Mouse (Mus musculus): ENCODE measurements around the gene Stra6. TPM values are rescaled to one million over a fixed set of nuclear protein-coding genes. Genes with fewer than 3 reads are reported as not detected.

Gene Stra6
- total and polyA plus RNA-seq, 3 experiments = 0.08 to 0.09 (median 0.08) TPM

DNA sequence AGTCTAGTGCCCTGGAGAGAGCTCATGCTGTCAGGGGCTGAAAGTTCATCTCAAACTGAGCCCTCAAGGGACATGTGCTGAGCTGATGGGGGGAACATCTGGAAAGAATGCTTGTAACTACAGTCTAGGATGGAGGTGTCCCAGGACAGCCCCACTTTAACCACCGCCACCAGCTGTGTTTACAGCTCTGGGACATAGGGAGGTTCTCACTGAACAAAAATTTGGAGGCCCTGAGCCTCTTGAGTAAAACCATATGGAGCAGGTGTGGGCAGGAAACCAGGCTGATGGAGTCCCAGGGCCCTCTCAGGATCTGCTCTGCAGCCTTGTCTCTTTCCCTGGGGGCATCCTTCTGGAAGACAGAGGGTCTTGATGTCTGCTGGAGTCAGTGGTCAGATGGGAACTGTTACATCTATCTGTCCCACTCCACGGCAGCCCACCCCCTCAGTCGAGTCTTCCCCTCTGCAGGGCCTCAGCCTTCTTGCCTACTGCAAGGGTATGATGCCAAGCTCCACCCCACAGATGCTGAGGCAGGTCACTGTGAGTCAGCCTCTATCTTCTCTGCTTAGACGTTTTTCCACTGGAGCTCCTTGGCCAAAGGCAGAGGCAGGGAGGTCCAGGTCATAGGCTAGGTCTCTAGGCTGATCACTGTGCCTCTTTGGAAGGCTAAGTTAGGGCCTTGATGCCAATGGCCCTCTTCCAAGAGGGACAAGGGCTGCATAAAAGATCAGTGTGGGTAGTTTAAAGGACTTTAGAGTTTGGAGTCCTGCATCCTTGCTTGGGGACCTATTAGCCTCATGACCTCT lies 28.2 kb downstream of the Stra6 start:
- H3K4me2 ChIP-seq (ENCODE audit: insufficient read depth, low read depth, poor library complexity, severe bottlenecking) = no peak overlapping the region
- no peaks in the 10 kb centered on the region for H3K36me3 ChIP-seq (replicated peaks in 1 of 2; ENCODE audit: control insufficient read depth in 1 of 2, insufficient read depth in 1 of 2, low read length in 1 of 2)
- in situ Hi-C loops (cut with MboI; ENCODE audit: low pct_ligation_motif_present, low pct_unique_long_range_greater_than_20kb, low sequenced_read_pairs) (no loop called here), dilution Hi-C loops (cut with MboI; ENCODE audit: extremely low pct_ligation_motif_present, extremely low pct_unique_long_range_greater_than_20kb, low sequenced_read_pairs) (no loop called here)
- no peaks in the 10 kb centered on the region for H3K9me3 ChIP-seq (replicated peaks; ENCODE audit: low read length)
- no peak overlapping the region for H3K9ac ChIP-seq (ENCODE audit: insufficient read depth, low read depth)
- no peak for DNase-seq (ENCODE audit: extremely low read depth)
- peaks cover 0 to 14% of the 10 kb centered on the region in 2 experiments; a peak in 2 of 4 replicates for H3K4me1 ChIP-seq (ENCODE audit: control insufficient read depth in 1 of 2, insufficient read depth in 2 of 2)
- TF ChIP-seq USF2 (conservative IDR thresholded peaks at IDR 0.05; ENCODE audit: low read depth, low read length) (no peak), SMC3 (IDR thresholded peaks at IDR 0.05; ENCODE audit: low read depth, low read length) (no peak), IRF4 (IDR thresholded peaks at IDR 0.05; ENCODE audit: low read depth, low read length) (no peak), ZNF384 (IDR thresholded peaks at IDR 0.05; ENCODE audit: low read depth, low read length) (no peak)
- H3K27me3 ChIP-seq (replicated peaks) = peaks cover 10% of the 10 kb centered on the region
- no peak overlapping the region for H3K4me3 ChIP-seq (replicated peaks in 1 of 3; ENCODE audit: low read depth in 2 of 3, low read length in 2 of 3, poor library complexity in 1 of 3)
- H3K79me2 ChIP-seq (replicated peaks; ENCODE audit: control insufficient read depth, extremely low read depth, insufficient read depth, poor library complexity, severe bottlenecking) = no peaks in the 10 kb centered on the region
- H3K27ac ChIP-seq (ENCODE audit: insufficient read depth, low read depth) = no peak overlapping the region

DNA sequence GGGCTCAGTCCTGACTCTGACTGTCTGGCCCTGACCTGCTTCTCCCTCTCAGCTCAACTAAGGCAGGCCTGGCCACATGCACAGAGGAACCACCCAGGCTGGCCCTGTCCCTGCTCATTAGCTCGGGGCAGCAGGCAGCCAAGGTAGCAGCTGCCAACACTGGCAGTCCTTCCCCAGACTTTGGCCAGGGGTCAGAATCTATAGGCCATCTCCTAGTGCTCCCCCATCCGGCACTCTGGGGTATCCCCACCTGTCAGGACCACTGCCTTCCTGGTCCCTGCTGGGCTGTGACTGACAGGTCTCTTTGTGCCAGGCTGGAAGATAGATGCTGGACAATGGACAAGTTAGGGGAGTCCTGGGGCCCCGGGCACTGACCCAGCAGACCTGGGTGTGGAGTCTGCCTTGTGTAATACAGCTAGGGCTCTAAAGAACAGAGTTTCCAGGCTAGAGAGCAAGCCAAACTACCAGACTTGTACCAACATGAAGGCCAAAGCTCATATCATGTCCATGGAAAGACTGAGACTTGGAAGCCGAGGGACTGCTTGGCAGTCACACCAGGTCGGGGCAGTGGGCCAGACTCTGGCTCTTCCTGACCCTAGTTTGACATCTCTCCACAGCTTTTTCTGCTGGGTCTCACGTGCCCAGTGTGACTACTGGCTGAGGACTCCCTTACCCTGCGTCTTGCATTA lies 29.1 kb downstream of the Stra6 start:
- Histone ChIP-seq H3K27me3 (replicated peaks) (peaks cover 8% of the 10 kb centered on the region), H3K4me1 (ENCODE audit: control insufficient read depth in 1 of 2, insufficient read depth in 2 of 2) (peaks cover 0 to 18% of the 10 kb centered on the region in 2 experiments; a peak in 2 of 4 replicates), H3K4me2 (ENCODE audit: insufficient read depth, low read depth, poor library complexity, severe bottlenecking) (no peak overlapping the region), H3K4me3 (replicated peaks in 1 of 3; ENCODE audit: low read depth in 2 of 3, low read length in 2 of 3, poor library complexity in 1 of 3) (no peak overlapping the region), H3K9me3 (replicated peaks; ENCODE audit: low read length) (no peaks in the 10 kb centered on the region), H3K79me2 (replicated peaks; ENCODE audit: control insufficient read depth, extremely low read depth, insufficient read depth, poor library complexity, severe bottlenecking) (no peaks in the 10 kb centered on the region), H3K27ac (ENCODE audit: insufficient read depth, low read depth) (no peak overlapping the region), H3K36me3 (replicated peaks in 1 of 2; ENCODE audit: control insufficient read depth in 1 of 2, insufficient read depth in 1 of 2, low read length in 1 of 2) (no peaks in the 10 kb centered on the region), H3K9ac (ENCODE audit: insufficient read depth, low read depth) (no peak overlapping the region)
- no peak for DNase-seq (ENCODE audit: extremely low read depth)
- in situ Hi-C loops (cut with MboI; ENCODE audit: low pct_ligation_motif_present, low pct_unique_long_range_greater_than_20kb, low sequenced_read_pairs) = no loop called here
- TF ChIP-seq POLR2AphosphoS2 (IDR thresholded peaks at IDR 0.05; ENCODE audit: low read depth, low read length) (no peak), SMC3 (IDR thresholded peaks at IDR 0.05; ENCODE audit: low read depth, low read length) (no peak), RCOR1 (conservative IDR thresholded peaks at IDR 0.05; ENCODE audit: low read depth, low read length) (no peak), SIN3A (IDR thresholded peaks at IDR 0.05; ENCODE audit: low read length) (no peak), ELF1 (IDR thresholded peaks at IDR 0.05; ENCODE audit: low read depth, low read length) (no peak), ZMIZ1 (IDR thresholded peaks at IDR 0.05; ENCODE audit: low read depth, low read length) (no peak), JUND (conservative IDR thresholded peaks at IDR 0.05; ENCODE audit: low read depth, low read length) (no peak), CHD2 (IDR thresholded peaks at IDR 0.05; ENCODE audit: low read length) (no peak), NRF1 (IDR thresholded peaks at IDR 0.05; ENCODE audit: low read depth, low read length) (no peak), TBP (conservative IDR thresholded peaks at IDR 0.05; ENCODE audit: low read depth, low read length) (no peak), MEF2A (IDR thresholded peaks at IDR 0.05; ENCODE audit: borderline replicate concordance, low read depth, low read length) (no peak), MAZ (IDR thresholded peaks at IDR 0.05; ENCODE audit: low read depth, low read length) (no peak), KAT2A (IDR thresholded peaks at IDR 0.05; ENCODE audit: insufficient replicate concordance, low read length) (no peak), CTCF (conservative IDR thresholded peaks at IDR 0.05 in 1 of 2, IDR thresholded peaks at IDR 0.05 in 1 of 2; ENCODE audit: low read depth in 2 of 2, low read length in 2 of 2) (no peak)
- dilution Hi-C loops (cut with MboI; ENCODE audit: extremely low pct_ligation_motif_present, extremely low pct_unique_long_range_greater_than_20kb, low sequenced_read_pairs) = no loop called here

All from CH12.LX (cell line).